9 mouse cellular contexts compared by ENCODE assay signal in the genomic region with DNA sequence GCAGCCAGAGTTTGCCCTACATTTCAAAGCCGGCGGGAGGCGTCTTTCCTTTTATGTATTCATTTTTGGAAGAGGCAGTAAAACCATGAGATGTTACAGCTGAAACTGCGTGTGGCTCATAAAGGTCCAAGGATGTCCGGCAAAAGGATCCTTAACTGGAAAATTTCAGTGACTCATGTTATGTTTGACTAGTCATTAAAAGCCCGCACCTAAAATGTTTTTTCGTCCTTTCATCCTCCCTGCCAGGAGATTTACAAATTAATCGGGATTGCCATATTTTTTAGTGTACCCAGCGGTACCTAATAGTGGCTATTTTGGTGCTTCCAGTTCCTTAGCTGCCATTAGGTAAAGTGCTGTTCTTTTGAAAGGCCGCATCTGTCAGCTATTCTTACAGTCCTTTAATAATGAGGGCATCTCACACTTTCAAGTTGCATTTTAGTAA. TPM values are rescaled to one million over a fixed set of nuclear protein-coding genes. Genes with fewer than 3 reads are reported as not detected.
DNase-seq lines count a peak whose midpoint lies in the region; ATAC-seq and TF ChIP-seq lines count a peak whose summit lies in the region.
"Had no signal": no experiment of that assay in that cellular context is flagged by ENCODE, and none has a peak within 500 bp of the region (broad histone marks: within the 10 kb centered on the region; RNA-seq: fewer than 3 reads in every experiment).

No protein-coding gene starts in this region.

- peak overlapping the region; percentile 80 for H3K4me2 ChIP-seq in heart, embryonic 16.5 days (ENCODE audit: low read depth, low read length)
- H3K4me2 ChIP-seq in hindbrain, embryonic 11.5 days (replicated peaks; ENCODE audit: low read depth, low read length): peak overlapping the region; percentile 63
- peak overlapping the region; percentile 72 for H3K4me2 ChIP-seq in midbrain, embryonic 12.5 days (replicated peaks)

- TF ChIP-seq POLR2A in bone marrow, adult 2 months (IDR thresholded peaks at IDR 0.05; ENCODE audit: borderline replicate concordance, control insufficient read depth, low read depth, low read length): no peak

- 18% methylated on average over 10 of the region's 10 CpGs for WGBS in heart, embryonic 16.5 days
- WGBS in bone marrow, adult 2 months: 15% methylated on average over 10 of the region's 10 CpGs
- 28% methylated on average over 10 of the region's 10 CpGs for WGBS in hindbrain, embryonic 11.5 days
- 24% methylated on average over 10 of the region's 10 CpGs for WGBS in midbrain, embryonic 12.5 days

- no peaks in the 10 kb centered on the region for H3K9me3 ChIP-seq in heart, embryonic 16.5 days (replicated peaks; ENCODE audit: control insufficient read depth, low read length)
- H3K9me3 ChIP-seq in hindbrain, embryonic 11.5 days (ENCODE audit: control insufficient read depth, low read length): no peaks in the 10 kb centered on the region
- H3K9me3 ChIP-seq in midbrain, embryonic 12.5 days: no peaks in the 10 kb centered on the region

- ATAC-seq in heart, embryonic 16.5 days (replicated peaks; ENCODE audit: extremely low read depth, insufficient read depth, low FRiP score): no peak
- no peak; the same call in 1 of the 2 replicates for ATAC-seq in hindbrain, embryonic 11.5 days (ENCODE audit: low FRiP score)
- ATAC-seq in midbrain, embryonic 12.5 days (ENCODE audit: low FRiP score, low read depth): no peak
- no peak for ATAC-seq in inflammation-experienced regulatory T-cells, adult 6 months

- peak overlapping the region; percentile 99 for H3K4me3 ChIP-seq in heart, embryonic 16.5 days (ENCODE audit: low read length)
- peak overlapping the region; percentile 76 for H3K4me3 ChIP-seq in bone marrow, adult 2 months (replicated peaks; ENCODE audit: control insufficient read depth, low read depth, low read length)
- peak overlapping the region; percentile 91 for H3K4me3 ChIP-seq in hindbrain, embryonic 11.5 days (ENCODE audit: low read depth, low read length)
- peak overlapping the region; percentile 100 for H3K4me3 ChIP-seq in midbrain, embryonic 12.5 days

- no peak for DNase-seq in heart, adult 11 months
- DNase-seq in hindbrain, embryonic 11.5 days (ENCODE audit: low spot score): no peak
- DNase-seq in adrenal gland, adult (ENCODE audit: inconsistent age in 2 of 2, low spot score in 1 of 2): no peak
- no peak for DNase-seq in left cerebral cortex, adult 11 months (ENCODE audit: low spot score)

- H3K36me3 ChIP-seq in heart, embryonic 16.5 days (ENCODE audit: control insufficient read depth, insufficient read depth): no peaks in the 10 kb centered on the region
- H3K36me3 ChIP-seq in hindbrain, embryonic 11.5 days (ENCODE audit: control insufficient read depth, insufficient read depth, low read length): no peaks in the 10 kb centered on the region
- no peaks in the 10 kb centered on the region for H3K36me3 ChIP-seq in midbrain, embryonic 12.5 days

- no peak for TF ChIP-seq CTCF in bone marrow, adult 2 months (IDR thresholded peaks at IDR 0.05; ENCODE audit: control insufficient read depth, insufficient read depth, low read length)

- H3K27ac ChIP-seq in heart, embryonic 16.5 days (ENCODE audit: low read length): peak overlapping the region; percentile 90
- H3K27ac ChIP-seq in bone marrow, adult 2 months (ENCODE audit: control insufficient read depth, insufficient read depth, low read depth, low read length, poor library complexity): peak overlapping the region; percentile 46
- peak overlapping the region; percentile 71 for H3K27ac ChIP-seq in hindbrain, embryonic 11.5 days (ENCODE audit: low read depth, low read length)
- peak overlapping the region; percentile 91 for H3K27ac ChIP-seq in midbrain, embryonic 12.5 days (replicated peaks)

- H3K9ac ChIP-seq in heart, embryonic 16.5 days (ENCODE audit: low read length): peak overlapping the region; percentile 83
- peak overlapping the region; percentile 77 for H3K9ac ChIP-seq in hindbrain, embryonic 11.5 days (ENCODE audit: low read depth, low read length)
- H3K9ac ChIP-seq in midbrain, embryonic 12.5 days (replicated peaks): peak overlapping the region; percentile 98

- H3K27me3 ChIP-seq in heart, embryonic 16.5 days (ENCODE audit: control insufficient read depth, insufficient read depth, low read length): no peaks in the 10 kb centered on the region
- no peaks in the 10 kb centered on the region for H3K27me3 ChIP-seq in hindbrain, embryonic 11.5 days (ENCODE audit: control insufficient read depth, insufficient read depth, low read length)
- H3K27me3 ChIP-seq in midbrain, embryonic 12.5 days: no peaks in the 10 kb centered on the region
- H3K27me3 ChIP-seq: Patski had no signal

- peaks cover 11% of the 10 kb centered on the region for H3K4me1 ChIP-seq in heart, embryonic 16.5 days (ENCODE audit: control insufficient read depth, insufficient read depth, low read length)
- no peaks in the 10 kb centered on the region; the same call in 1 of the 2 replicates for H3K4me1 ChIP-seq in bone marrow, adult 2 months (ENCODE audit: control insufficient read depth, insufficient read depth, low read length)
- H3K4me1 ChIP-seq in hindbrain, embryonic 11.5 days (replicated peaks; ENCODE audit: control insufficient read depth, insufficient read depth, low read length): 0 out of 2 replicates have a peak, but pooled peaks cover 2% of the 10 kb centered on the region
- H3K4me1 ChIP-seq in midbrain, embryonic 12.5 days: peaks cover 15% of the 10 kb centered on the region

RNA-seq across cellular contexts. Expression of a gene that starts 0.6 kb away (rescaled TPM):
- polyA plus RNA-seq in heart, embryonic 16.5 days (2015; fragmentation: Nextera tagmentation; extraction: Ambion mirVana): 42.6 and 45.4 TPM in 2 replicates
- 51.0 and 78.9 TPM in 2 replicates for polyA plus RNA-seq in bone marrow, adult 2 months (2011; ENCODE audit: insufficient read depth, insufficient read length, low replicate concordance, missing spikeins)
- polyA plus RNA-seq in hindbrain, embryonic 11.5 days (2014; fragmentation: Nextera tagmentation; extraction: Ambion mirVana): 87.4 and 94.3 TPM in 2 replicates
- 92.9 and 106 TPM in 2 replicates for polyA plus RNA-seq in midbrain, embryonic 12.5 days (2016; fragmentation: Nextera tagmentation; extraction: Ambion mirVana)
- polyA plus RNA-seq in inflammation-experienced regulatory T-cells, adult 6 months (2017; shearing (Covaris generic)): 10 to 100 TPM; 37.7 to 49.5 (median 44.7) TPM

RNA-seq across cellular contexts. Expression of a gene that starts 51.6 kb away (rescaled TPM):
- 113 and 144 TPM in 2 replicates for polyA plus RNA-seq in heart, embryonic 16.5 days (2015; fragmentation: Nextera tagmentation; extraction: Ambion mirVana)
- polyA plus RNA-seq in bone marrow, adult 2 months (2011; ENCODE audit: insufficient read depth, insufficient read length, low replicate concordance, missing spikeins): 46.6 and 76.4 TPM in 2 replicates
- polyA plus RNA-seq in hindbrain, embryonic 11.5 days (2014; fragmentation: Nextera tagmentation; extraction: Ambion mirVana): 245 and 259 TPM in 2 replicates
- polyA plus RNA-seq in midbrain, embryonic 12.5 days (2016; fragmentation: Nextera tagmentation; extraction: Ambion mirVana): 205 and 209 TPM in 2 replicates
- polyA plus RNA-seq in inflammation-experienced regulatory T-cells, adult 6 months (2017; shearing (Covaris generic)): 100 to 1,000 TPM; 169 to 217 (median 194) TPM

RNA-seq across cellular contexts. Expression of a gene that starts 58.9 kb away (rescaled TPM):
- polyA plus RNA-seq in heart, embryonic 16.5 days (2015; fragmentation: Nextera tagmentation; extraction: Ambion mirVana): not detected in 2 replicates
- 1.2 TPM in 1 of 2 replicates, not detected in the other for polyA plus RNA-seq in bone marrow, adult 2 months (2011; ENCODE audit: insufficient read depth, insufficient read length, low replicate concordance, missing spikeins)
- polyA plus RNA-seq in hindbrain, embryonic 11.5 days (2014; fragmentation: Nextera tagmentation; extraction: Ambion mirVana): 0.22 TPM in 1 of 2 replicates, not detected in the other
- not detected in 2 replicates for polyA plus RNA-seq in midbrain, embryonic 12.5 days (2016; fragmentation: Nextera tagmentation; extraction: Ambion mirVana)
- polyA plus RNA-seq in inflammation-experienced regulatory T-cells, adult 6 months (2017; shearing (Covaris generic)): not detected
- polyA plus RNA-seq: Patski had no signal
